Mouse (Mus musculus): Measurements from ENCODE around the gene Svs3b. TPM values are rescaled to one million over a fixed set of nuclear protein-coding genes. Genes with fewer than 3 reads are reported as not detected.
"Not testable (repeated sequence)": the region's sequence is repeated elsewhere in the genome, so short reads cannot be mapped to it uniquely, and the experiment has no call there.

Svs3b gene
- not detected in 2 replicates for polyA plus RNA-seq (2012; rRNA removed)

- 77% methylated on average over 1 of the region's 1 CpGs for WGBS
- H3K36me3 ChIP-seq (ENCODE audit: control insufficient read depth, insufficient read depth, low read length); H3K27ac ChIP-seq (ENCODE audit: insufficient read depth, low read depth, low read length); H3K4me3 ChIP-seq (ENCODE audit: low read depth, low read length); H3K4me1 ChIP-seq (ENCODE audit: control insufficient read depth, insufficient read depth, insufficient read length, low read length); H3K27me3 ChIP-seq (ENCODE audit: control insufficient read depth, insufficient read depth, low read length): not testable (repeated sequence)
These were observed at the start of gene Svs3b for GRCm38 (mm10) chr2:164256540-164256939. Gene Svs3b, minus strand, starts transcription at chr2:164256640.

GRCm38 (mm10) chr2:164288968-164289367 lies 32.5 kb upstream of the Svs3b start, which contains the start of gene Svs3a:
Gene Svs3a, plus strand, starts transcription at chr2:164289268.
- H3K4me3 ChIP-seq (ENCODE audit: low read depth, low read length); H3K36me3 ChIP-seq (ENCODE audit: control insufficient read depth, insufficient read depth, low read length): not testable (repeated sequence)

DNA sequence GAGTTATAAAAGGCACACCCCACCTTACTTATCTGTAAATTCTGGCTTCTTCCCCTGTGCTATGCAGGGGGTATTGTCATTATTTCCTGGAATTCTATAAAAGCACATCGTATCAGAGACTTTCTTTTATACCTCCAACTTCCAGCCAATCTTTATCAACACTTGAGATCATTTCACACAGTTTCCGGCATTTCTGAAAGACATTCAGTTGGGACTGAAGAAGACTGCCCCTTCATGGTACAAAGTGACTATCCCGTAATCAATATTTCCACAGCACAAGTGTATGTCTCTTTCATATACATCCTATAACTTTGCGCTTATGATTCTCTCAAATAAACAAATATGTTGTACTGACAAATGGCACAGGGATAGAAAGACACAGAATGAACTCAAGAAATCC lies 21.9 kb upstream of the Svs3b start, which contains the start of gene Svs4:
Gene Svs4, minus strand, starts transcription at position 101 of the 400 bp plus-strand sequence.
- no peaks in the 10 kb centered on the region for H3K4me1 ChIP-seq (ENCODE audit: control insufficient read depth, insufficient read depth, insufficient read length, low read length)
- no peak within 1 kb of the TSS for H3K4me3 ChIP-seq (ENCODE audit: low read depth, low read length)
- H3K27me3 ChIP-seq (ENCODE audit: control insufficient read depth, insufficient read depth, low read length): no peaks in the 10 kb centered on the region
- WGBS: 90% methylated on average over 4 of the region's 4 CpGs
- no peak within 1 kb of the TSS for H3K27ac ChIP-seq (ENCODE audit: insufficient read depth, low read depth, low read length)
- H3K36me3 ChIP-seq (ENCODE audit: control insufficient read depth, insufficient read depth, low read length): no peaks in the 10 kb centered on the region
- TF ChIP-seq POLR2A (IDR thresholded peaks at IDR 0.05; ENCODE audit: low read depth, low read length): no peak
- no peak for TF ChIP-seq CTCF (IDR thresholded peaks at IDR 0.05; ENCODE audit: extremely low read depth, insufficient read length, insufficient replicate concordance, low read depth, low read length)

More at GRCm38 (mm10) chr2:164288968-164289367, 32.5 kb upstream of the Svs3b start, which contains the start of gene Svs3a:
- H3K27me3 ChIP-seq (ENCODE audit: control insufficient read depth, insufficient read depth, low read length); H3K27ac ChIP-seq (ENCODE audit: insufficient read depth, low read depth, low read length); H3K4me1 ChIP-seq (ENCODE audit: control insufficient read depth, insufficient read depth, insufficient read length, low read length): not testable (repeated sequence)
- WGBS: 55% methylated on average over 1 of the region's 1 CpGs

- Histone ChIP-seq H3K27ac (ENCODE audit: insufficient read depth, low read depth, low read length) (no peak within 1 kb of the TSS), H3K4me3 (ENCODE audit: low read depth, low read length) (no peak within 1 kb of the TSS), H3K27me3 (ENCODE audit: control insufficient read depth, insufficient read depth, low read length) (no peaks in the 10 kb centered on the region), H3K36me3 (ENCODE audit: control insufficient read depth, insufficient read depth, low read length) (no peaks in the 10 kb centered on the region), H3K4me1 (ENCODE audit: control insufficient read depth, insufficient read depth, insufficient read length, low read length) (no peaks in the 10 kb centered on the region)
- TF ChIP-seq CTCF (IDR thresholded peaks at IDR 0.05; ENCODE audit: extremely low read depth, insufficient read length, insufficient replicate concordance, low read depth, low read length) (no peak), POLR2A (IDR thresholded peaks at IDR 0.05; ENCODE audit: low read depth, low read length) (no peak)
- 73% methylated on average over 3 of the region's 3 CpGs for WGBS
These were observed 18.1 kb downstream of the Svs3b start, which contains the start of gene Svs2 for GRCm38 (mm10) chr2:164238366-164238765. Gene Svs2, minus strand, starts transcription at chr2:164238466.

- Histone ChIP-seq H3K27me3 (ENCODE audit: control insufficient read depth, insufficient read depth, low read length) (no peaks in the 10 kb centered on the region), H3K4me3 (ENCODE audit: low read depth, low read length) (no peak overlapping the region), H3K27ac (ENCODE audit: insufficient read depth, low read depth, low read length) (no peak overlapping the region), H3K36me3 (ENCODE audit: control insufficient read depth, insufficient read depth, low read length) (no peaks in the 10 kb centered on the region), H3K4me1 (ENCODE audit: control insufficient read depth, insufficient read depth, insufficient read length, low read length) (peaks cover 4% of the 10 kb centered on the region; the same call in 1 of the 2 replicates)
- TF ChIP-seq CTCF (IDR thresholded peaks at IDR 0.05; ENCODE audit: extremely low read depth, insufficient read length, insufficient replicate concordance, low read depth, low read length): no peak
- TF ChIP-seq POLR2A (IDR thresholded peaks at IDR 0.05; ENCODE audit: low read depth, low read length): no peak
- 30% methylated on average over 8 of the region's 8 CpGs for WGBS
These were observed 23.8 kb downstream of the Svs3b start for GRCm38 (mm10) chr2:164232671-164233070.

DNA sequence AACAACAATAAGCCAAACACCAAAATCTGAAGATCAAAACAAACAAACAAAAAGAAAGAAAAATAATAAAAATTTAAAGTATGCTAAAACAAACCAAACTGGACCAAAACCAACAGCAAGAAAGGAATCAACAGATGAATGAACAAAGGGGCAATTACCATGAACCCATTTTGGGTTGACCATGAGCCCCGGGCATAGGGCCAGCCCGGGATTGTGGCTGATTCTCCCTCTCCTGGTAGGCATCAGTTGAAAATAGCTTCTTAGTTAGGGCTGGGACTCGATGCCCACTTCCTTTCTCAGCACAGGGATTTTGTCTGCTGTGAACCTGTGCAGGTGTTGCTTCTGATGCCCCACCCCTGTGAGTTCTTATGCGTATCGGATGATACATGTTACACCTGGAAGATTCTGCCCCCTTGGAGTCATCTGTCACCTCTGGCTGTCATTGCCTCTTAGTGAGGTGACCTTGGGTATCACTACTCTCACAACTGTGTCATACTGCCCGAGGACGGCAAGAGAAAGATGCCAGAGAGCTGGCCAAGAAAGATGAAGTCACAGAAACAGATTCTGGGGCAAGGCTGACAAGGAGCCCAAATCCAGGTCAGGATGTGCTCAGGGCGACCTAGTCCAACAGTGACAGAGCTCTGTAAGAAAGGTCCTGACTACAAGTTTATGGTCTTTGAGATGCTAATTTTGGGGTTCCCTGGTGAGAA lies 27.9 kb downstream of the Svs3b start:
- Histone ChIP-seq H3K4me1 (ENCODE audit: control insufficient read depth, insufficient read depth, insufficient read length, low read length) (peaks cover 4% of the 10 kb centered on the region; the same call in 1 of the 2 replicates), H3K27ac (ENCODE audit: insufficient read depth, low read depth, low read length) (no peak overlapping the region), H3K27me3 (ENCODE audit: control insufficient read depth, insufficient read depth, low read length) (no peaks in the 10 kb centered on the region), H3K4me3 (ENCODE audit: low read depth, low read length) (no peak overlapping the region), H3K36me3 (ENCODE audit: control insufficient read depth, insufficient read depth, low read length) (no peaks in the 10 kb centered on the region)
- 78% methylated on average over 8 of the region's 8 CpGs for WGBS
- TF ChIP-seq CTCF (IDR thresholded peaks at IDR 0.05; ENCODE audit: extremely low read depth, insufficient read length, insufficient replicate concordance, low read depth, low read length) (no peak), POLR2A (IDR thresholded peaks at IDR 0.05; ENCODE audit: low read depth, low read length) (no peak)

DNA sequence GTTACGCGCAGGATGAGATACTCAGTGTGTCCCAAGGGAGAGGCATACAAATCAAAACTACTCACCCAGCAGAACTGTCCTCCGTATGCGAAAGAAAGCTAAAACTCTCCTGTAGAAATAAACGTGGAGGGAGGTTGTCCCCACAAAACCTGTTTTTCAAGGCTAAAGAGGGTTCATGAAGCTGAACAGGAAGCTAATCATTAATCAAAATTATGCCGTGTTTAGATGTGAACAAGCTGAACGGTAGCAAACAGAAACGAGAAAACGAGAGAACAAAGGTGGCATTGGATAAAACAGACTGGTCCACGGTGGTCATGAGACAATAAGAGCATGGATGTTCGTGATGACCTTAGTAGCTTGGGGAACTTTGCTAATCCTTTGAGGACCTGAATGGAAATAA lies 34.9 kb downstream of the Svs3b start, which contains the start of gene Wfdc15b:
Gene Wfdc15b, minus strand, starts transcription at position 139 of the 400 bp plus-strand sequence.
- no peaks in the 10 kb centered on the region for H3K36me3 ChIP-seq (ENCODE audit: control insufficient read depth, insufficient read depth, low read length)
- no peak within 1 kb of the TSS for H3K27ac ChIP-seq (ENCODE audit: insufficient read depth, low read depth, low read length)
- 19% methylated on average over 11 of the region's 11 CpGs for WGBS
- TF ChIP-seq POLR2A (IDR thresholded peaks at IDR 0.05; ENCODE audit: low read depth, low read length) (no peak), CTCF (IDR thresholded peaks at IDR 0.05; ENCODE audit: extremely low read depth, insufficient read length, insufficient replicate concordance, low read depth, low read length) (no peak)
- H3K4me1 ChIP-seq (ENCODE audit: control insufficient read depth, insufficient read depth, insufficient read length, low read length): no peaks in the 10 kb centered on the region
- no peak within 1 kb of the TSS for H3K4me3 ChIP-seq (ENCODE audit: low read depth, low read length)
- H3K27me3 ChIP-seq (ENCODE audit: control insufficient read depth, insufficient read depth, low read length): no peaks in the 10 kb centered on the region

Measured in small intestine, adult 2 months (tissue).